Mouse (Mus musculus): ENCODE measurements around the gene Cnga1. TPM values are rescaled to one million over a fixed set of nuclear protein-coding genes. Genes with fewer than 3 reads are reported as not detected.
A peak's percentile ranks its signal among the peaks of the same experiment; 100 is the strongest.

Gene Cnga1
- polyA plus RNA-seq, 1 experiment from 2014 or later: not detected

GRCm38 (mm10) chr5:72656270-72656791 is 12.3 kb upstream of the Cnga1 start:
- WGBS: 41% methylated on average over 7 of the region's 7 CpGs
- no peaks in the 10 kb centered on the region for H3K9me3 ChIP-seq (replicated peaks)
- no peaks in the 10 kb centered on the region for H3K36me3 ChIP-seq
- no peaks in the 10 kb centered on the region for H3K27me3 ChIP-seq (ENCODE audit: low read depth, poor library complexity, severe bottlenecking)
- H3K27ac ChIP-seq: no peak overlapping the region
- no peak overlapping the region for H3K4me3 ChIP-seq
- DNase-seq (ENCODE audit: low spot score): no peak
- H3K4me1 ChIP-seq: peaks cover 10% of the 10 kb centered on the region

- DNase-seq (ENCODE audit: low spot score): no peak
- WGBS: 83% methylated on average over 10 of the region's 10 CpGs
- no peak overlapping the region for H3K27ac ChIP-seq
- peaks cover 12% of the 10 kb centered on the region for H3K4me1 ChIP-seq
- peaks cover 20% of the 10 kb centered on the region for H3K27me3 ChIP-seq (ENCODE audit: low read depth, poor library complexity, severe bottlenecking)
- H3K4me3 ChIP-seq: no peak overlapping the region
- no peaks in the 10 kb centered on the region for H3K9me3 ChIP-seq (replicated peaks)
- no peaks in the 10 kb centered on the region for H3K36me3 ChIP-seq
These were observed 9.1 kb upstream of the Cnga1 start for GRCm38 (mm10) chr5:72653068-72653674.

GRCm38 (mm10) chr5:72648987-72649735 is 5.1 kb upstream of the Cnga1 start:
- Histone ChIP-seq H3K4me3 (no peak overlapping the region), H3K4me1 (peaks cover 16% of the 10 kb centered on the region), H3K36me3 (no peaks in the 10 kb centered on the region), H3K27ac (no peak overlapping the region), H3K9me3 (replicated peaks) (no peaks in the 10 kb centered on the region), H3K27me3 (ENCODE audit: low read depth, poor library complexity, severe bottlenecking) (peaks cover 42% of the 10 kb centered on the region)
- no peak for DNase-seq (ENCODE audit: low spot score)
- 76% methylated on average over 9 of the region's 9 CpGs for WGBS

DNA sequence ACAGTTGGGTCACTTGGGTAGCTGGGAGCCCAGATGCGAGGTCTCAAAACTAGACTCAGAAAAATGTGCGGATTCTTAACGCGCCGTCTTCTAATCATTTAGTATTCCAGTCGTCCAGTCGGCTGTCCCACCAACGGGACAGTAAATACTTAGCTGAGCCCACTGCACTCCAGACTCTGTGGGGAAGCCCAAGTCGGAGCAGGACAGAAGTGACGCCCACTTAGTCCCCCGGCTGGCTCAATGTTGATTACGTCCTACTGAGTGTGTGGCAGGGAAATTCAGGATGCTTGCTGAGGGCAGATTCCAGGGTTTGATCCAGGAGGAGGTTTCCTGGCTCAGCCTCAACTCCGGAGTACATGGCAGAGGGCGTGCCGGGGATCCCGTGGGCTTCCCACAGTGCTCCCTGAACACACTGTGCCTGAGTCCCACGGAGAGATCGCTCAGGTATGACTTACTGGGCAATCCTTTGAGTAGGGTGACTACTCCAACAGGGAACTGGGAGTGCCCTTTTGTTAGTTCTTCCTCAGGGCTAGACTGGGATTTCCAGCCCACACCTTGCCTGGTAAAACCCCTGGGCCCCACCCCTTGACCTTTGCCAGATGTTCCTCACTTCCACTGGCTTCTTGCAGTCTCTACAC is 4.0 kb upstream of the Cnga1 start:
- Histone ChIP-seq H3K27ac (no peak overlapping the region), H3K9me3 (replicated peaks) (no peaks in the 10 kb centered on the region), H3K36me3 (no peaks in the 10 kb centered on the region), H3K27me3 (ENCODE audit: low read depth, poor library complexity, severe bottlenecking) (peaks cover 42% of the 10 kb centered on the region), H3K4me3 (peak overlapping the region; percentile 61), H3K4me1 (peaks cover 16% of the 10 kb centered on the region)
- WGBS: 7% methylated on average over 18 of the region's 18 CpGs
- no peak for DNase-seq (ENCODE audit: low spot score)

DNA sequence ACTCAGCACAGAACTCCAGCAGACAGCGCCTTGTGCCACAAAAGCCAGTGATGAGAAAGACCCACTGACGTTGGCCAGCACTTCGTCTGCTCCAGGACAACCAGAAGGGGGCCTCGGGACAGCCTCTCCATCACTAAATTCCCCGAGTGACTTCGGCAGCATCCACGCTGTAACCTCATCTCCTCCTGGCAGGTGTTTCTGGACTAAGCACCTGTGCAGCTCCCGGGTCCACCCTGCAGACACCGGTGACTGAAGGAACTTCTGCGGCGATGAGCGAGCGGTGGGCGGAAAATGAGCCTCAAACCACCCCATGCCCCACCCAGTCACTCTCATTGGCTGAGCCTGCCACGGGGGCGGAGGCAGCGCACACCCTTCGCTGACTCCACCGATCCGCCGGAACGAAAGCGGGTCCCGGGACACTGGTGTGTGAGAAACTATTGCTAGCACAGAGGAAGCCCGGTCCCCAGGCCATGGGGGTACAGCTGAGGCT is 3.4 kb upstream of the Cnga1 start, which contains the start of gene Nipal1:
Nipal1 (plus strand) TSS at position 378 of the 490 bp plus-strand sequence.
- WGBS: 1% methylated on average over 25 of the region's 25 CpGs
- Histone ChIP-seq H3K4me3 (peak within 1 kb of the TSS; percentile 61), H3K36me3 (no peaks in the 10 kb centered on the region), H3K27me3 (ENCODE audit: low read depth, poor library complexity, severe bottlenecking) (peaks cover 42% of the 10 kb centered on the region), H3K4me1 (peaks cover 16% of the 10 kb centered on the region), H3K9me3 (replicated peaks) (no peaks in the 10 kb centered on the region), H3K27ac (no peak within 1 kb of the TSS)
- DNase-seq (ENCODE audit: low spot score): peak; percentile 84

DNA sequence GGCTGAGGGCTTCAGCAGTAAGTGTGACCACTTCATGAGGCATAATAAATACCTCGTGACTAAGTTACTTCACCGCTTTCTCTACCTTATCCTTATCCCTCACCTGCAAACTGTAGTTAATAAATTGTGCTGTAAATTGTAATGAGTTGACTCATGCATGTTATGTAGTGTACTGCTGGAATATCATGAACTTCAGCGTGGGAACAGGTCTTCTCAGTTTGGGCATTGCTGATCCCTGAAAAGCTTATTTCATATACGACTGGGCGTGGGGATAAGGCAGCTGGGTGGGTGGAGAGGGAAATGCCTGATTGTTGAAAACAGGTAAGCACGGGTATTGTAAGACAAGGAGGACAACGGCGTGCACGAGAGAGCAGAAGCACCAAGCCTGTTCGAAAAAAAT is 2.9 kb upstream of the Cnga1 start:
- H3K4me1 ChIP-seq: peaks cover 16% of the 10 kb centered on the region
- H3K4me3 ChIP-seq: peak overlapping the region; percentile 61
- H3K36me3 ChIP-seq: no peaks in the 10 kb centered on the region
- no peak overlapping the region for H3K27ac ChIP-seq
- DNase-seq (ENCODE audit: low spot score): no peak
- WGBS: 38% methylated on average over 10 of the region's 10 CpGs
- peaks cover 42% of the 10 kb centered on the region for H3K27me3 ChIP-seq (ENCODE audit: low read depth, poor library complexity, severe bottlenecking)
- no peaks in the 10 kb centered on the region for H3K9me3 ChIP-seq (replicated peaks)

DNA sequence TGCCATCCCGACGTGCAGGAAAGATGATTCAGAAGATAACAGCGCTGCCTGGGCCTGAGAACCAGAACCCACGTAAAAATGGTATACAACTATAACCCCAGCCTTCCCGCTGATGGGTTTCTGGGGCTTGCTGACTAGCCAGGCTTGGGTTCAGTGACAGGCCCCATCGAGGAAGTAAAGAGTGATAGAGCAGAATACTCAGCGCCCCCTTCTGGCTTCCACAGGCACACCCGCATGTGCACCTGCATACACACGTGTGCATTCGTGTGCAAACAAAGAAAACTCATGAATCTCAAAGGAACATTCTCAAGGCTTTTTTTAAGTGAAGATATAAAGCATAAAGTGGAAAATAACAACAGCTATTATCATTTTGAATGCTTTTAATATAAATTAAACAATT is 2.1 kb upstream of the Cnga1 start:
- no peaks in the 10 kb centered on the region for H3K36me3 ChIP-seq
- H3K9me3 ChIP-seq (replicated peaks): no peaks in the 10 kb centered on the region
- no peak overlapping the region for H3K27ac ChIP-seq
- H3K4me3 ChIP-seq: no peak overlapping the region
- WGBS: 45% methylated on average over 10 of the region's 10 CpGs
- peaks cover 16% of the 10 kb centered on the region for H3K4me1 ChIP-seq
- DNase-seq (ENCODE audit: low spot score): no peak
- H3K27me3 ChIP-seq (ENCODE audit: low read depth, poor library complexity, severe bottlenecking): peaks cover 42% of the 10 kb centered on the region

GRCm38 (mm10) chr5:72643655-72644054 is 420 bp downstream of the Cnga1 start:
- H3K4me3 ChIP-seq: no peak overlapping the region
- no peaks in the 10 kb centered on the region for H3K36me3 ChIP-seq
- no peak for DNase-seq (ENCODE audit: low spot score)
- peaks cover 28% of the 10 kb centered on the region for H3K27me3 ChIP-seq (ENCODE audit: low read depth, poor library complexity, severe bottlenecking)
- no peaks in the 10 kb centered on the region for H3K9me3 ChIP-seq (replicated peaks)
- no peak overlapping the region for H3K27ac ChIP-seq
- 79% methylated on average over 7 of the region's 7 CpGs for WGBS
- H3K4me1 ChIP-seq: peaks cover 16% of the 10 kb centered on the region

GRCm38 (mm10) chr5:72640072-72640471 is 4.0 kb downstream of the Cnga1 start:
- Histone ChIP-seq H3K36me3 (no peaks in the 10 kb centered on the region), H3K27me3 (ENCODE audit: low read depth, poor library complexity, severe bottlenecking) (no peaks in the 10 kb centered on the region), H3K27ac (no peak overlapping the region), H3K4me3 (no peak overlapping the region), H3K4me1 (peaks cover 4% of the 10 kb centered on the region; the same call in 1 of the 2 replicates), H3K9me3 (replicated peaks) (no peaks in the 10 kb centered on the region)
- no peak for DNase-seq (ENCODE audit: low spot score)
- 91% methylated on average over 1 of the region's 1 CpGs for WGBS

DNA sequence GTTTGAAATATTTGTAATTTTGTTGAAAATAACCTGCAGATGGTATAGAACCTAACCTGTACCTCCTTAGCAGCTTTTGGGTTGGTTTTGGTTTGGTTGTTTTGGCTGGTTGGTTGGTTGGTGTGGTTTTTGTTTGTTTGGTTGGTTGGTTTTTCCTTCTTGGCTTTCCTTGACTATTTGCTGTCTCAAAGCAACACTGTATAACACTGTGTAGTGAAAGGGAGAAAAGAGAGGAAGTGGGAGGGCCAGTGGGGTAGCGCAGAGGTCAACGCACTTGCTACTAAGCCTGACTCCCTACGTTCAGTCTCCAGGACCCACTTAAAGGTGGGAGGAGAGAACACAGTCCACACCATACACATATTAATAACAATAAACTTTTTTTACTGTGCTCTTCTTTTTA is 7.5 kb downstream of the Cnga1 start:
- WGBS: 95% methylated on average over 3 of the region's 3 CpGs

GRCm38 (mm10) chr5:72636122-72636521 is 8.0 kb downstream of the Cnga1 start:
- no peaks in the 10 kb centered on the region for H3K27me3 ChIP-seq (ENCODE audit: low read depth, poor library complexity, severe bottlenecking)
- no peak for DNase-seq (ENCODE audit: low spot score)
- H3K4me3 ChIP-seq: no peak overlapping the region
- H3K9me3 ChIP-seq (replicated peaks): no peaks in the 10 kb centered on the region
- no peaks in the 10 kb centered on the region for H3K36me3 ChIP-seq
- peaks cover 4% of the 10 kb centered on the region; the same call in 1 of the 2 replicates for H3K4me1 ChIP-seq
- 74% methylated on average over 3 of the region's 3 CpGs for WGBS
- no peak overlapping the region for H3K27ac ChIP-seq

More for the DNA sequence above, 7.5 kb downstream of the Cnga1 start:
- no peak for DNase-seq (ENCODE audit: low spot score)
- H3K36me3 ChIP-seq: no peaks in the 10 kb centered on the region
- no peak overlapping the region for H3K27ac ChIP-seq
- H3K27me3 ChIP-seq (ENCODE audit: low read depth, poor library complexity, severe bottlenecking): no peaks in the 10 kb centered on the region
- H3K4me1 ChIP-seq: peaks cover 4% of the 10 kb centered on the region; the same call in 1 of the 2 replicates
- no peak overlapping the region for H3K4me3 ChIP-seq
- no peaks in the 10 kb centered on the region for H3K9me3 ChIP-seq (replicated peaks)

DNA sequence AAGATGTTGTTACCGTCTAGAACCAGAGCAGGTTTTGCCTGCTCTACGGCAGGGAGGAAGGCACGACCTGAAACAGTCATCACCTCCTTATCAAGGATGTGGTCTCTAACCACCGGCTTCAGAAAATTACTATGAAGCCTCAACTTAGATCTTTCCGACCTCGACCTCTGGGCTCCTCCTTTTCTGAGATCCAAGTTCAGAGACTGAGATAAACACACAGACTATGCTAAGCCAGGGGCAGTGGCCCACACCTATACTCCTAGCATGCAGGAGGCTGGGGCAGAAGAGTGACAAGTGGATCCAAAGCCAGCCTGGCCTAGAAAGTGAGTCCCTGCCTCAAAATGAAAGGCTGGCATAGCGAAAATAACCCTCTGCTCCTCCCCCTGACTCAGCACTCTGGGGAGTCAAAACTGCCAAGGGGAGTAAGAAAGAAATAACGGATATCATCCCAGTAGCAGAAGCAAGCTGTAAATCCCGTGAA is 9.2 kb downstream of the Cnga1 start:
- Histone ChIP-seq H3K9me3 (replicated peaks) (no peaks in the 10 kb centered on the region), H3K27ac (no peak overlapping the region), H3K4me3 (no peak overlapping the region), H3K4me1 (peaks cover 4% of the 10 kb centered on the region; the same call in 1 of the 2 replicates), H3K27me3 (ENCODE audit: low read depth, poor library complexity, severe bottlenecking) (no peaks in the 10 kb centered on the region), H3K36me3 (no peaks in the 10 kb centered on the region)
- 86% methylated on average over 9 of the region's 9 CpGs for WGBS
- DNase-seq (ENCODE audit: low spot score): no peak
